Mouse (Mus musculus) spleen, postnatal 10 days (tissue): ENCODE results near the gene Tnfaip8l3.
"Not testable (repeated sequence)": the region's sequence is repeated elsewhere in the genome, so short reads cannot be mapped to it uniquely, and the experiment has no call there.

Experiments
- DNase-seq, 2 experiments: peaks; one replicate each; pipeline ENCODE4 v3.0.0; 2021 to 2022; ENCODE audit warnings: low spot score in 2 of 2

Tnfaip8l3 gene

DNA sequence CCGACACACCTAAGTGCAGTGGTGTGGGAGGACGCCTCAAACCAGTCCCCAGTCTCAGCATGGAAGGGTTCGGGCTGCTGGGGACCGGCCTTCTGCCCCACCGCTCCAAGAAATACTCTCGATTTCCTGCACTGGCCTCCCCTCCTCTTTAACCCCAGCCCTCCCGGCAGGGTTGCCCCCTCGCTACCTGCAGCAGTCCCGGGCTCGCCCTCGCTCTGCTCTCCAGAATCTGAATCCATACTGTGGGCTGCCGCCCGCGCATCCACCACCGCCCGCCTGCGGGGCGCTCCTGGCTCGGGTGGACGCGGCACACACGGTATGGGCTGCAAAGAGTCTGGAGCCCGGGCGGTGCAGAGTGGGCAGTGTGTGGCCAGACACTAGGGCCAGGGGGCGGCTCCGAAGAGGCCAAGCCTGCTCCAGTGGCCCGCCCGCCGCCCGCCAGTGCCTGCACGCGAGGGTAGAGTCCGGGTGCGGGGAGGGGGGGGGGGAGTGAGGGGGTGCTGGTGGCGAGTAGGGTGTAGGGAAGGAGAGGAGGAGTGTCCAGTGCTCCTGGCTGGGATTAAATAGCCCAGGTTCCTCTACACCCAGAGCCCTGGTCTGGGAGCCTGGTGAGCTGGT is at the start of gene Tnfaip8l3:
Tnfaip8l3 (minus strand) TSS at position 357 of the 618 bp plus-strand sequence.
- DNase-seq = no peak

DNA sequence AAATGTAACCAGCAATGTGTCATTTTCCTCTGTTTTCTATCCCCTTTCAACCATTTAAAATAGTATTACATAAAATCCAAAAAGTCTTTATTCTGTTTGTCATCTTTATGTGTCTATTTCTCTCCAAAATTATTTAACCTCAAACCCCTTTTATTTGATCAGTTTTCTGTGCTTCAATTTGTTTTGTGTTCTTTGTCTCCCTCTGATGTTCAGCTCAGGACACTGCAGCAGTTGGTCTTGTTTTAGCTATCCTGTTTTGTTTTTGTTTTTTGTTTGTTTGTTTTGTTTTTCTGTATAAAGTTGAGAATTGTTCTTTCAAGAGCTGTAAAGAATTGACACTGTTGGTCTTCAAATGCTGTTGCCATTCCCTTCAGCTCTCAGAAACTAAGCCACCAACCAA is 44.5 kb upstream of the Tnfaip8l3 start:
- DNase-seq = no peak

DNA sequence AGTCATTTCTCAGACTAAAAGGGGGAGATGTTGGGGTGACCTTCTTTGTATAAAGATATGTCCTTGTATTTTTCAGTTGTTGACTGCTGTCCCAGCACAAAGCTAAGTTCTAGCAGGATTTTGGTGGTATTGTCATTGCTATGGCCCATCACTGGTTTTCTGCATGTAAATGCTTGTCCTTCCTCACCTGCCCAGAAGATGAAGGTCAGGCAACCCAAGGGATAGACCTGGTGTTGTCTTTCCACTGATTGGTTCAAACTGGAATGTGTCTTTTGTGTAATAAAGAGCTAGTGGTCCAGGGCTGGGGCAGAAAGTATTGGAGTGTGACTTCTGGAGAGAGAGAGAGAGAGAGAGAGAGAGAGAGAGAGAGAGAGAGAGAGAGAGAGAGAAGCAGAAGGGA is 30.4 kb upstream of the Tnfaip8l3 start:
- no peak for DNase-seq

DNA sequence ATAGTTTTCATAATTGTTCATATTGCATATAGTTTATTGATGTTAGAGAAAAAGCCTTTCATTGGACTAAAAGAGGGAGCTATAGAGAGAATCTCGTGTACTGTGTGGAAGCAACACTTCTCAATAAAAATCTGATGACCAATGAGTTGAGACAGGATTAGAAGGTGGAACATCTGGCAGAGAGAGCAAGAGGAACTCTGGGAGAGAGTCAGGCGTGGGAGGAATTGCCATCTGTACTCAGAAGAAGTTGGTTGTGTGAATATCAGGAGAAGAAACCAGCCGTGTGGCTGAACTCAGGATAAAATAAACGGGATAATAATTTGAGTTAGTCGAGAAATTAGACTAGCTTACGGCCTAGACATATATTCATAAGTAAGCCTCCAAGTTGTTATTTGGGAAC is 28.9 kb upstream of the Tnfaip8l3 start:
- DNase-seq = no peak

DNA sequence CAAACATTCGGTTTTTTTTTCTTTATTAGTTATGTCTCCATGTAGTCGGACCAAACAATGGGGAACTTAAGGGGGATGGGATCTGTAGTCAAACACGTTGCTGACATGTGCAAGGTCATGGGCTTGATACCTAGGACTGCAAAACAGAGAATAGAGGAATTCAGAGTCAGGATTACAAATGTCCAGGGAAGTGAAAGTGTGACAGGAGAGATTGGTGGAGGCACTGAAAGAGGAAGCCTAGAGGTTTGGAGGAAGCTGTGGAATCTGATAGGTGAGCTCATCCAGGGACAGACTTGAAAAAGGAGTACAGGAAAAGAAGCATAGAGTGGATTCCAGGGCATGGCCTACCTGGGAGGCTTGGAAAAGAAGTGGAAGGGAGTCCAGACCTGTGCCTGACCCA is 16.1 kb upstream of the Tnfaip8l3 start:
- no peak for DNase-seq

DNA sequence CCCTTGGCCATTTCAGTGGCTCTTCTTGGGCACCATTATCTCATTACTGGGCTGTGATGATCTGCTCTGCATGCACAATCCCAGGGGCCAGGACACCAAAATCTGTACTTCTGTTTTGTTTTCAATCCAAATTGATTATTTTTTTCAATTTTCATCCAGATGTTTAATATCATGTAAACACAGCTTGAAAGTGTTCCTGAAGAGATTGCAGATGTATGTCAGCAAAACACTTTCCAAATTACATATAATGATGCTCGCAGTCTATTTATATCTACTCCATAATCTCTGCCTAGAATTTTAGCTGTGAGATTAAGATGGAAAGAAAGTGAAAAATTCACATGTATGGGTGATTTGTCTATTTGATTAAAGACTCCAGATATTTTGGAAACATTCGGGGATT is 9.6 kb upstream of the Tnfaip8l3 start:
- no peak for DNase-seq

DNA sequence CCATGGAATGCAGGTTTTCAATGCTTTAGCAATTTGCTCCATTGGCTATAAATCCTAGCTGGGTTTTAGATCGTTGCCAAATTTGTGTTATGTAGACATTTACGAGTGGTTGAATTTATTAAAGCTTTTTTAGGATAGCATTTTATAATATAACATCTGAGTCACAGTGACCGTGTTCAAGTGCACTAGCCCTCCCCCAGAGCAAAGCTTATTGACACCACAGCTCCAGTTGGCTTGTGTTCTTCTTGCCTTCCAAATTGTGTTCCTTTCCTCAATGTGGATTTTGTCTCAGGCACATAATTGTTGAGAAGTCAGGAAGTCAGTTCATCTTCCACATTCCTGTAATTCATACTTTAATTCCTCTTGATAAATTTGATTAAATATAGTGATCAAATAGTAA is 6.7 kb upstream of the Tnfaip8l3 start:
- DNase-seq = no peak

DNA sequence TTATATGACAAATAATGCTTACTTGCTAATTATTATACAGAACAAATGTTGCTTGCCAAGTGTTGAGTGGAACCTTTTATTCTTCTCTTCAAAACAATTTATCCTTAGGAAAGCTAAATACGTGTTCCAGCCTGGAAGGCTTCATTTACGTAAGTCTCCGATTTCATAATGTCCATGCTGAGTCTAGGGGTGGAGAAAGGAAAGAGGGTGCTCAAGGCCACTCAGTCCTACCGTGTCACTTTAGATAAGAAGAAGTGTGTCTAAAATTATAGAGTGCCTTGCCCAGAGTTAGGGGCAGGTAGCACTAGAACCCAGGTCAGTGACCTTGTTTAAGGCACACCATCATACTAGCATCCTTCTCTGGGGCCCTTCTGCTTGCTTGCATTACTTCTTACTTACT is 5.5 kb upstream of the Tnfaip8l3 start:
- no peak for DNase-seq

DNA sequence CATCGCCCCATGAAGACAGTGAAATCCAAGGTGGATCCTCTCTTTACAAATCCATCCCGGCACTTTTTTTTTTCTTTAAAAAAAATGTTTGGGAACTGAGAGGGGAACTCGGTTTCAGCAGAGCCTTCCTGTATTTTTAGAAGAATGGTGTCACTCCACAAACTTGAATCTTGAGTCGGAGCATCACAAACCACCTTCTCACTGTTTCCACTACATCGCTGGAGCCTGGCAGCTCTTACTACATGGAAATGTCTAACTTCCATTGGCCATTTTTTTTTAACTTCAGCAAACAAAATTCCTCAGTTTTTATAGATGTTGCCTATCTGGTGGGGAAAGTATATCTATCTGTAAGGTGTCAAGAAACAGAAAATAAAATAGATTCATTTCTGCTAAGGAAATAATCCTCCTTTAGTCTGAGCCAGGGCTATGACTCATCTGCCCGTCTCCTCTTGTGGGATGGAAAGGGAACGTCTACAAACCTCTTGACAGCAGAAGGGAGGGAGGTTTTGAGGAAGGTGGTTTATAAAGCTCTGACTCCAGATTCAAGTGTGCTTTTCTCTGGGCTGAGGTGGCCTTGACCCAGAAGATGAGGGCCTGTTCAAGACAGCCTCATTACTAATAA is 3.4 kb upstream of the Tnfaip8l3 start:
- DNase-seq = no peak

DNA sequence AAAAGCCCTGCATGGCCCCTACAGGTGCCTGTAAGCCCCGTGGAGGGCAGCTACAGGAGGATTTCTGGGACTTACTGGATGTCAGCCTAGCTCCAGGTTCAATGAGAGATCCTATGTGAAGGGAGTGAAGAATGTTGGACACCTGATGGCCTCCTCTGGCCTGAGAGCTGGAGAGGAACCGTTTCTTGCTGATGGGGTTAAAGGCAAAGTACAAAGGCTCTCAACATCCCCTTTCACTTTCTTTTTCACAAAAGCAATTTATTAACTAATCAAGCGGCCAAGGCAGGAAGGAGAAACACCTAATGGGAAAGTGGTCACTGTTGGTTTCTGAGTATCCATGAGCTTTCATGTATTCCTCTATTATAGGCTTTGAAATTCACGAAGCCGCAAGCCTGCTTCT is 1.0 kb upstream of the Tnfaip8l3 start:
- DNase-seq = no peak

DNA sequence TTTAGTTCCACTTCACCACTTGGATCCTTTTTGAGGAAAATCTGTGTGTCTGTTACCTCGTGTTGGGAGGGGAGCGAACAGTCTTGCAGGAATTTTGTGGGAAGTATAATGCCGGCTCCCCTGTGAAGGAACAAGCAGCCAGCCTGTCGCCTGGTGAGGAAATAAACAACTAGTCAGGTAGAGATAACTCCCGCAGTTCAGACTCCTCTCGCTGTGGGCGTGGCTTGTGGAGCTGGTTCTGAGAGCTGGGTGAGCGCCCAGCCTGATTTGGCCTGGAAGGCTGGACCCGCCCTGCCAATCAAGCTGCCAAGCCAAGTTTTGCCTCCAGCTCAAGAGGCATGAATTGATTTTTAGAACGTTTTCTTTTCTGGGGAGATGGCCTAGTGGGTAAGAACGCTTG is 589 bp upstream of the Tnfaip8l3 start:
- DNase-seq = peak in 1 of 2 experiments; percentile 22

DNA sequence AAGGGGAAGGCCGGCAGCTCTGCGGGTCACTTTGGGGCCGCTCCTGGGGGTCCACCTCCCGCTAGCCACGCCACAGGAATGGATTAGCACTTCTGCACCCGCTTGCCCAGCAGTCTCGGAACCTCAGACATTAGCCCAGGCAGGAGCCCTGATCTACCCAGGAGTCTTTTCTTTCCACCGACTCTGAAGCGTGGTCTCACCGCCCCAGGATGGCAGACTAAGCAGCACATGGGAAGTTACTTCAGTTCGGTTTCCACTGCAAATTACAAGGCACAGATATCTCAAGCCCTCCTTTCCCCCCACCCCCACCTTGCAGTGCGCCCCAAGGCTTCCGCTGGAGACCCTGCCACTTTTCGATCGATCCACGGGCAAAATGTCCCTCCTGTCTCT is 551 bp downstream of the Tnfaip8l3 start:
- DNase-seq = no peak

DNA sequence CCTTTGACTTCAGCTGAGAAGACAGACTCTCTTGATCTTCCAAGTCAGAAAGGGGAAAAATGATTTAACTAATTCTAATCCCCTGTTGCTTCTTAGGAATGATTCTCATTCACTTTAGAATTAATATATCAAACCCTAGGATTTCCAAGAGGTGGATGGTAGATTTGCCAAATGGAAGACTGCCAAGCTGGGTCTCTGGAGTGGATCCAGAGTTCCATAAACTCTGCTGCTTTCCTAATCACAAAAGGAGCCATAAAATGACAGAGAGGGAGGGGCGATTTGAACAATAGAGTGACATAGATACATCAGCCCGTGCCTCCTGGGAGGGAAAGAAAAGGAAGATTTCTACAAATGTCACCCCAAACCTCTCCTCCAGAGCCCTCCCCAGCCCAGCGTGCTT is 3.4 kb downstream of the Tnfaip8l3 start:
- no peak for DNase-seq

DNA sequence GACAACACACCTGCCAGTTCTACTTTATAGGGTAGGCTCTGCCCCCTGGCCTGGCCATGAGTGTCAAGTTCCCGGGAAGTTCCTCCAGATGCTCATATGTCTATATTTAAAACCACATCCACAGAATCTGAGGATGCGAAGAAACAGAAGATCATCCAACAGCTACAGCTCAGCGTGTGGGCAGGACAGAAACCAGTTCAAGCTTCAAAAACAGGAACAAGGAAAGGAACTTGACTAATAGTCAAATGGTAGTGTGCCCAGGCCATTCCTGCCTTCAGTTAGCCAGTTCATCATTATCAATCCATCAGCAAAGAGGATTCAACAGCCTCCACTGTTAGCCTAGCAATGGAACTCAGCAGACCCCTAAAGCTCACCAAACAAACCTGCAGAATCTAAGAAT is 4.5 kb downstream of the Tnfaip8l3 start:
- no peak for DNase-seq

DNA sequence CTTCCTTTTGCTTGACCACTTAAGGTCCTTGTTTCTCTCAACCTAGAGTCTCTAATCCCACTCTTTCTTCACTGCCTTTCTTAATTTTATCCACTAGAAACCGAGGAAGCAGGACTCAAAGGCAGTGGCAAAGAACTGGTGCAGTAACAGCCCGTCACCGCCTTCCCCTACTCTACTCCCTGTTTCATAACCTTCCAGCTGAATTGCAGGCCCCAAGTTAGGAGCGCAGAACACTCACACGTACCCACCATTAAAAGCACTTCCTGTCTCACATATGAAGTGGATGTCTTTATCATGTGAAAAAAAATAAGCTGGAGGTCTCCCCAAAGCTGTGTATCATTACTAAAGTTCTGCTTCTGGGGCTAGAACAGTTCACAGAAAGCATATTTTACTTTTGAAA is 6.5 kb downstream of the Tnfaip8l3 start:
- DNase-seq = no peak

DNA sequence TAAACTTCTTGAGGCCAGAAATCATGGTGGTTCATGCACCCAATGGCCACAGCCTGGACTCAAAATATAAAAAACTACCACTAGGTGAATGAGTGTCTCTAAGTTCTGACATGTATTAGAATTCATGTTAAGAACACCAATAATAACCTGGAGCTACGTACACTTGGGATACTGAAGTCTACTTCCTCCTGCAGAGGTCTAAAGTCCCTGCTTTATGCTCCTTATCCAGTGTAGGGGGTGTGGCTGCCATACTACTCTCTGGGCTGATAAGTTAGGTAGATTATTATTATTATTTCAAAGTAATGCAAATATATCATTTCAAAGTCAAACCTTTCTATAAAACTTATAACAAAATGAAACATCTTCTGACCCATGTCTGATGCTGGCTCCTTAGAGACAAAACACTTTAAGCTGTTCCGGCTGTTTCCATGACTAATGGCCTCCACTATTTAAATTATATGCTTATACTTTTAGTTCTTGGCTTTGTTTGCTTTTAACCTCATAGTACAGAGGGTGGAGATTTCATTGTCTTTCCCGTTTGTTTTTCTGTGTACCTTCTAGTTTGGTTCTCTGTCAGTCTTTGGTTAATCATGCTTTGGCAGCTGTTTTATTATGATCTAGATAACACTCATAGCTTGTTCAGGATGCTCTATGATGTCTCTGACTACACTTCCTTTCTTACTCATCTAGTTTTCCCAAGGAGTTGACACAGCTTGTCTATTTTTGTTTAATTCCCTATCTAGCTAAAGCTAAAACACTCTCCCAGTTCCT is 16.7 kb downstream of the Tnfaip8l3 start:
- DNase-seq = no peak

DNA sequence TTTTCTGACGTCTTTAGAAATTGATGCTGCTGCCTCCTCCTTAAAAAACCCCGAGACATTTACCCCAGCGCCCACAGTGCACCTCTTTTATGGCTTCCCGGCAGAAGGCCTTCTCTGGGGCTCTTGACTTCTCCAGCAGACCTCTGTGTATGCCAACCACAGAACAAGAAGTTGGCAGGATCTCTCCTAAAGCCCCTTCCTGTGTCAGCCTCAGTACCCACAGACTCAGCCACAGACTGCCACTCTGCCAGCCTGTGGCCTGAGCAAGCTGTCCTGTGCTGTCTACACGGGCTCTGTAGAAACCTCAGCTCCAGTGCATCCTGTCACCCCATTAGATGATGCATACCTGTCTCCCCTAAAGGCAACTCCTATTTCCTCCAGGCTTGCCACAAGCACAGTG is 19.2 kb downstream of the Tnfaip8l3 start:
- no peak for DNase-seq

DNA sequence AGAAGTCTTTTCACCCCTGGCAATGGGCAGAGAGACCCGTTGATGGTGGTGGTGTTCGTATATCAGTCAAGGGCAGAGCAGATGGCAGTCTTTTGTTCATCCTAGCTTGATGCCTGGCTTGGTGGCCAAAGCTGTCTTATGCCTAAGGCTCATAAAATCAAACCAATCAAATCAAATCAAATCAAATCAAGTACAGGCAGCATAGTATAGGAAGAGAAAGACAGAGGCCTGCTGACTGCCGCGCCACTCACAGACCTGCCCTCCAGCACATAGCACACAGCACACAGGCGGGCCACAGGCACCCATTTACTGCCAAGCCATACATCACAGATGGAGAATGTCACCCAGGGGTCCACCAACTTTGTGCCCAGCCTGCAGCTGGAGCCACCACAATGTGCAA is 25.1 kb downstream of the Tnfaip8l3 start:
- no peak for DNase-seq

DNA sequence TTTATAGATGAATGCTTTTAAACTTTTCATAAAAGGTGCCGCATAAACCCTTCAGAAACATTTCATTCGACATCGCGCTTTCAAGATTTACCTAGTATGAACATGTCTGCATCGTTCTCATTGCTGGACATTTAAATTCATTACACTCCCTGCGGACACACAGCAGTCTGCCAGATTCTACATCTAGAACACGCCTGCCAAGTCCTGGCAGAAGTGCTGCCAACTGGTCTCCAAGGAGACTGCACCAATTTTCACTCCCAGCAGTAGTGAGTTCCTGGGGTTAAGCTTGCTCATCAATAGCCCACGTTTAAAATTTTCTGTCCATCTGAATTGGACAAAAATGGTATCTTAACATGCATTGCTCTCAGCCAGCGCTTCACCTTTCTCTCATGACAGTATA is 30.5 kb downstream of the Tnfaip8l3 start:
- DNase-seq = no peak

DNA sequence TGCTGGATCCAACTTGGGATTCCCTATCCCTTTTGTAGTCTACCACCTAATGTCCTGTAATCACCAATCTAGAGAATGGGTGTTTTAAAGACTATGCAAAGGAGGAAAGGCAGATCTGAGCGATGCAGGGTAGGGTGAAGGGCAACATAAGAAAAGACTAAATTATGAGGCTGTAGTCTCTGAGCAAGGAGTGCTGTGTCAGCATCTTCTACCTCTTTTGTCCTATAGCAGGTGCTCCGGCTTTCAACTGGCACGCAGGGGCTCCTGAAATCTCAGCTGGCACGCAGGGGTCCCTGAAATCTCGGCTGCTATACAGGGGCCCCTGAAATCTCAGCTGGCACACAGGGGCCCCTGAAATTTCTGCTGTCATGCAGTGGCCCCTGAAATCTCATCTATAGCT is 33.5 kb downstream of the Tnfaip8l3 start:
- DNase-seq = no peak

DNA sequence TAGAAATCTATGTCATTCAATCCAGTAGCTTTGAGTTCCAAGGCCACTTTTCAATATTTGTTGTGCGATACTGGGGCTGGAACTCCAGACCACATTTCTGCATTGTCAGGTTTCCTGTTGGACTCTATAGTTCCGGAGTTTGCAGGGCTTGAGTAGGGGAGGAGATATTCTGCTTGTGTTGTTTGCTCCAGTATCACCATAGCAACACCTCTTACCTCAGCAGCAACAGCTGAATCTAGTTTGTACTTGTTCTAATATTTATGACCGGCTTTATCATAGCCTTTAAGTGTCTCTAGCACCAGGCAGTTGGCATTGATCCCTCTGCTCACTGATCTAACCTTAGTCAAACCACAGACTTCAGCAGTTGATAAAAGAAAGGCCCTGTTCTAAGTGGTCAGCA is 45.4 kb downstream of the Tnfaip8l3 start:
- no peak for DNase-seq

DNA sequence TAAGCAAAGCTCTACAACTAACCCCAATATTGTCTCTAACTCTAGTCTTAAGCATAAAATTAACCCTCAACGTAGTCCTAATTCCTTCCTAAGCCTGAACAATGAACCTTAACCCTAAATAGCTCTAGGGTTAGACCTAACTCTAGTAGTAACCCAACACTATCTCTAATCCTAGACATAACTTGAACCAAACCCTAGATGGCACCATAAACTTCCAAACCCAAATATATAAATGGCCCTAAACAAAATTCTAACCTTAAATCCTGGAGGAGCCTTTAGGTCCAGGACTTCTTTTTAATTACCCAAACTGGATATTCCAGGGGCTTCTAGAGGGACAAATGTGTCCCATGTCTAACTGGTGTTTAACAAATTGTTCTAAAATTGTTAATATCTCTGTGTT is 73.7 kb downstream of the Tnfaip8l3 start:
- DNase-seq = no peak

DNA sequence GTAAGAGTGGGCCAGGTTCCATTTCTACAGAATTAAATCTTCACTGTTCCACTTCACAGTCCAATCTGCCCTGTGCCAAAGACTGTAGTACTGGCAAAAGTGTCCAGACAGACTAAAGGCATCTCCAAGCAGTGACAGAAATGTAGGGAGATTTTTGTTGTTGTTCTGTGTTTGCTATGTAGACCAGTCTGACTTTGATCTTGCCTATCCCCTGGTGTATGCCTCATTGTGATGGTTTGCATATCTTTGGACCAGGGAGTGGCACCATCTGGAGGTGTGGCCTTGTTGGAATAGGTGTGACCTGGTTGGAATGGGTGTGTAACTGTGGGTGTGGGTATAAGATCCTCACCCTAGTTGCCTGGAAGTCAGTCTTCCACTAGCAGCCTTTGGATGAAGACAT is 75.6 kb downstream of the Tnfaip8l3 start:
- not testable (repeated sequence) for DNase-seq
